Mouse (Mus musculus): ENCODE measurements around the gene Gucy2g. TPM values are rescaled to one million over a fixed set of nuclear protein-coding genes. Genes with fewer than 3 reads are reported as not detected.

Gene Gucy2g
- not detected in 2 replicates for polyA plus RNA-seq (2015; fragmentation: Nextera tagmentation; extraction: Ambion mirVana)

GRCm38 (mm10) chr19:55241186-55241645, at the start of gene Gucy2g:
Gene Gucy2g (minus strand): TSS chr19:55241236.
- Histone ChIP-seq H3K27me3 (no peaks in the 10 kb centered on the region), H3K4me2 (replicated peaks) (no peak within 1 kb of the TSS), H3K9ac (no peak within 1 kb of the TSS), H3K27ac (no peak within 1 kb of the TSS), H3K4me1 (0 out of 2 replicates have a peak, but pooled peaks cover 3% of the 10 kb centered on the region), H3K9me3 (no peaks in the 10 kb centered on the region), H3K4me3 (no peak within 1 kb of the TSS), H3K36me3 (no peaks in the 10 kb centered on the region)
- ATAC-seq (ENCODE audit: low FRiP score, low read depth): no peak
- WGBS: 81% methylated on average over 6 of the region's 6 CpGs

- Histone ChIP-seq H3K9ac (no peak overlapping the region), H3K36me3 (peaks cover 14% of the 10 kb centered on the region), H3K4me3 (no peak overlapping the region), H3K9me3 (no peaks in the 10 kb centered on the region), H3K27me3 (no peaks in the 10 kb centered on the region), H3K4me1 (no peaks in the 10 kb centered on the region), H3K4me2 (replicated peaks) (no peak overlapping the region), H3K27ac (no peak overlapping the region)
- no peak for ATAC-seq (ENCODE audit: low FRiP score, low read depth)
These were observed 47.9 kb upstream of the Gucy2g start for GRCm38 (mm10) chr19:55288974-55289373.

GRCm38 (mm10) chr19:55286034-55286433, 45.0 kb upstream of the Gucy2g start:
- WGBS: 71% methylated on average over 4 of the region's 4 CpGs
- Histone ChIP-seq H3K9me3 (no peaks in the 10 kb centered on the region), H3K27ac (peak overlapping the region; percentile 10; the same call in 1 of the 2 replicates), H3K36me3 (peaks cover 16% of the 10 kb centered on the region), H3K9ac (no peak overlapping the region), H3K27me3 (no peaks in the 10 kb centered on the region), H3K4me1 (no peaks in the 10 kb centered on the region), H3K4me3 (no peak overlapping the region), H3K4me2 (replicated peaks) (no peak overlapping the region)
- no peak for ATAC-seq (ENCODE audit: low FRiP score, low read depth)

GRCm38 (mm10) chr19:55284093-55284492, 43.1 kb upstream of the Gucy2g start:
- no peaks in the 10 kb centered on the region for H3K9me3 ChIP-seq

GRCm38 (mm10) chr19:55276770-55277169, 35.7 kb upstream of the Gucy2g start:
- no peak for ATAC-seq (ENCODE audit: low FRiP score, low read depth)
- H3K27me3 ChIP-seq: no peaks in the 10 kb centered on the region
- H3K27ac ChIP-seq: no peak overlapping the region
- no peak overlapping the region for H3K9ac ChIP-seq
- no peaks in the 10 kb centered on the region for H3K4me1 ChIP-seq
- peaks cover 3% of the 10 kb centered on the region; the same call in 1 of the 2 replicates for H3K36me3 ChIP-seq
- H3K4me2 ChIP-seq (replicated peaks): no peak overlapping the region
- no peaks in the 10 kb centered on the region for H3K9me3 ChIP-seq
- WGBS: 88% methylated on average over 3 of the region's 3 CpGs
- no peak overlapping the region for H3K4me3 ChIP-seq

More at GRCm38 (mm10) chr19:55284093-55284492, 43.1 kb upstream of the Gucy2g start:
- no peak overlapping the region for H3K4me3 ChIP-seq
- WGBS: 83% methylated on average over 4 of the region's 4 CpGs
- no peak overlapping the region for H3K9ac ChIP-seq
- H3K4me1 ChIP-seq: no peaks in the 10 kb centered on the region
- no peak overlapping the region for H3K4me2 ChIP-seq (replicated peaks)
- peaks cover 12% of the 10 kb centered on the region for H3K36me3 ChIP-seq
- ATAC-seq (ENCODE audit: low FRiP score, low read depth): no peak
- H3K27me3 ChIP-seq: no peaks in the 10 kb centered on the region
- no peak overlapping the region for H3K27ac ChIP-seq

- 0 out of 2 replicates have a peak, but pooled peaks cover 3% of the 10 kb centered on the region for H3K4me1 ChIP-seq
- no peaks in the 10 kb centered on the region for H3K27me3 ChIP-seq
- 84% methylated on average over 4 of the region's 4 CpGs for WGBS
- ATAC-seq (ENCODE audit: low FRiP score, low read depth): no peak
- H3K4me2 ChIP-seq (replicated peaks): no peak overlapping the region
- no peaks in the 10 kb centered on the region for H3K9me3 ChIP-seq
- H3K27ac ChIP-seq: no peak overlapping the region
- no peaks in the 10 kb centered on the region for H3K36me3 ChIP-seq
- H3K9ac ChIP-seq: no peak overlapping the region
- no peak overlapping the region for H3K4me3 ChIP-seq
These were observed 35.1 kb upstream of the Gucy2g start for GRCm38 (mm10) chr19:55276100-55276499.

GRCm38 (mm10) chr19:55273340-55273739, 32.3 kb upstream of the Gucy2g start:
- H3K27me3 ChIP-seq: no peaks in the 10 kb centered on the region
- no peak overlapping the region for H3K4me2 ChIP-seq (replicated peaks)
- no peaks in the 10 kb centered on the region for H3K9me3 ChIP-seq
- 0 out of 2 replicates have a peak, but pooled peaks cover 6% of the 10 kb centered on the region for H3K4me1 ChIP-seq
- no peak for ATAC-seq (ENCODE audit: low FRiP score, low read depth)
- no peak overlapping the region for H3K27ac ChIP-seq
- WGBS: 77% methylated on average over 6 of the region's 6 CpGs
- H3K4me3 ChIP-seq: no peak overlapping the region
- no peaks in the 10 kb centered on the region for H3K36me3 ChIP-seq
- no peak overlapping the region for H3K9ac ChIP-seq

- Histone ChIP-seq H3K27me3 (no peaks in the 10 kb centered on the region), H3K27ac (no peak overlapping the region), H3K36me3 (no peaks in the 10 kb centered on the region), H3K4me1 (0 out of 2 replicates have a peak, but pooled peaks cover 6% of the 10 kb centered on the region), H3K4me3 (no peak overlapping the region), H3K4me2 (replicated peaks) (no peak overlapping the region), H3K9ac (no peak overlapping the region), H3K9me3 (no peaks in the 10 kb centered on the region)
- 30% methylated on average over 3 of the region's 3 CpGs for WGBS
- ATAC-seq (ENCODE audit: low FRiP score, low read depth): no peak
These were observed 30.4 kb upstream of the Gucy2g start for GRCm38 (mm10) chr19:55271448-55271847.

GRCm38 (mm10) chr19:55269051-55269450, 28.0 kb upstream of the Gucy2g start:
- H3K27ac ChIP-seq: no peak overlapping the region
- H3K27me3 ChIP-seq: no peaks in the 10 kb centered on the region
- H3K4me3 ChIP-seq: no peak overlapping the region
- 89% methylated on average over 5 of the region's 5 CpGs for WGBS
- no peak overlapping the region for H3K9ac ChIP-seq
- H3K4me2 ChIP-seq (replicated peaks): no peak overlapping the region
- H3K4me1 ChIP-seq: 0 out of 2 replicates have a peak, but pooled peaks cover 6% of the 10 kb centered on the region
- H3K9me3 ChIP-seq: no peaks in the 10 kb centered on the region
- no peaks in the 10 kb centered on the region for H3K36me3 ChIP-seq
- ATAC-seq (ENCODE audit: low FRiP score, low read depth): no peak

- no peaks in the 10 kb centered on the region for H3K27me3 ChIP-seq
- no peak overlapping the region for H3K4me3 ChIP-seq
- WGBS: 71% methylated on average over 3 of the region's 3 CpGs
- no peaks in the 10 kb centered on the region for H3K9me3 ChIP-seq
- H3K27ac ChIP-seq: no peak overlapping the region
- no peak for ATAC-seq (ENCODE audit: low FRiP score, low read depth)
- H3K4me1 ChIP-seq: 0 out of 2 replicates have a peak, but pooled peaks cover 6% of the 10 kb centered on the region
- H3K4me2 ChIP-seq (replicated peaks): no peak overlapping the region
- H3K36me3 ChIP-seq: no peaks in the 10 kb centered on the region
- no peak overlapping the region for H3K9ac ChIP-seq
These were observed 27.1 kb upstream of the Gucy2g start for GRCm38 (mm10) chr19:55268150-55268549.

GRCm38 (mm10) chr19:55266786-55267185, 25.8 kb upstream of the Gucy2g start:
- 70% methylated on average over 3 of the region's 3 CpGs for WGBS
- ATAC-seq (ENCODE audit: low FRiP score, low read depth): no peak

GRCm38 (mm10) chr19:55265269-55265668, 24.2 kb upstream of the Gucy2g start:
- H3K4me3 ChIP-seq: no peak overlapping the region
- no peak overlapping the region for H3K9ac ChIP-seq
- 76% methylated on average over 3 of the region's 3 CpGs for WGBS
- H3K4me2 ChIP-seq (replicated peaks): no peak overlapping the region
- H3K4me1 ChIP-seq: 0 out of 2 replicates have a peak, but pooled peaks cover 1% of the 10 kb centered on the region
- no peak for ATAC-seq (ENCODE audit: low FRiP score, low read depth)
- H3K36me3 ChIP-seq: no peaks in the 10 kb centered on the region
- H3K27me3 ChIP-seq: no peaks in the 10 kb centered on the region
- H3K27ac ChIP-seq: no peak overlapping the region
- no peaks in the 10 kb centered on the region for H3K9me3 ChIP-seq

More at GRCm38 (mm10) chr19:55266786-55267185, 25.8 kb upstream of the Gucy2g start:
- Histone ChIP-seq H3K36me3 (no peaks in the 10 kb centered on the region), H3K9ac (no peak overlapping the region), H3K9me3 (no peaks in the 10 kb centered on the region), H3K4me3 (no peak overlapping the region), H3K27me3 (no peaks in the 10 kb centered on the region), H3K27ac (no peak overlapping the region), H3K4me2 (replicated peaks) (no peak overlapping the region), H3K4me1 (0 out of 2 replicates have a peak, but pooled peaks cover 6% of the 10 kb centered on the region)
